Mouse (Mus musculus): ENCODE measurements around the gene Slit2. TPM values are rescaled to one million over a fixed set of nuclear protein-coding genes. Genes with fewer than 3 reads are reported as not detected.

Slit2 gene
- polyA plus RNA-seq, 1 experiment from 2014 or later: 50.5 TPM

DNA sequence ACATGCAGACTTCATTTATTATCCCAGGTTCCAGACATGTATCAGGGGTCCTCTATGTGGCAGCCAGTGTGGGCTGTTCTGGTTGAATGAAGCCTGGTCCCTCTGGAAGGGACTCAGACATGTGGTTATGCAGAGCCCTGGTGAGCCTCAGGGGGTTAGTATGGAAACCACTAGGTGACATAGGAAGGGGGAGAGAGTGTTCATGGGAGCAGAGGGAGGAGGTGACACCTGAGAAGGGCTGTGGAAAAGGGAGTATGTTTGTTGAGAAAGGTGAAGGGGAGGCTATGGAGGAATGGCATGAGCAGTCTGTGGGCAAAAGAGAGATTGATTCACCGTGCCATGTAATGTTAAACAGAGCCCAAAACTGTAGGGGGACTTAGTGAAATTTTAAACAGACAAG lies 51.9 kb downstream of the Slit2 start:
- WGBS: 25% methylated on average over 1 of the region's 1 CpGs
- Histone ChIP-seq H3K27me3 (ENCODE audit: control insufficient read depth, insufficient read depth, low read length) (no peaks in the 10 kb centered on the region), H3K27ac (ENCODE audit: low read depth, low read length) (no peak overlapping the region), H3K4me1 (ENCODE audit: control insufficient read depth, insufficient read depth, low read length) (no peaks in the 10 kb centered on the region), H3K4me2 (replicated peaks; ENCODE audit: low read depth, low read length) (no peak overlapping the region), H3K4me3 (ENCODE audit: low read length) (no peak overlapping the region), H3K9me3 (ENCODE audit: control insufficient read depth, low read length) (no peaks in the 10 kb centered on the region), H3K36me3 (ENCODE audit: control insufficient read depth, insufficient read depth, low read length) (no peaks in the 10 kb centered on the region), H3K9ac (ENCODE audit: low read depth, low read length) (no peak overlapping the region)
- ATAC-seq (ENCODE audit: low FRiP score, low TSS enrichment): peak; percentile 92

DNA sequence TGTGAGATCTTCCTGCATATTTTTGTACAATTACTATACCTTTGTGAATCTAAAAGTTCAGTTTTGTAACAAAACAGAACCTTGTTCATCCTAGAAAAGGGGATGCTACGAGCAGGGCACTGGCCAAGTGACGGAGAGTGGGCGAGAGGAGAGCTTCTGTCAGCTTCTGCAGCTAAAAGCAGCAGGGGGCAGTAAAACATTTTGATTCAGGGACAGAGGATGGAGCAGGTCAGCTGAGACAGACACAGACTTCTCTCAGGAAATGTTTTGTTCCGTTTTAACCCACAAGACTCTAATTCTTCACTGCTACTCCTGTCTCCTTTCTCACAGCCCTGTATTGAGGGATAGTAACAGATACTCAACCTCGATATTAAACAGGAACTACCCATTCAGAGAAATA lies 55.1 kb downstream of the Slit2 start:
- H3K4me3 ChIP-seq (ENCODE audit: low read length): no peak overlapping the region
- no peaks in the 10 kb centered on the region for H3K9me3 ChIP-seq (ENCODE audit: control insufficient read depth, low read length)
- H3K36me3 ChIP-seq (ENCODE audit: control insufficient read depth, insufficient read depth, low read length): no peaks in the 10 kb centered on the region
- H3K27ac ChIP-seq (ENCODE audit: low read depth, low read length): no peak overlapping the region
- no peak overlapping the region for H3K4me2 ChIP-seq (replicated peaks; ENCODE audit: low read depth, low read length)
- ATAC-seq (ENCODE audit: low FRiP score, low TSS enrichment): no peak
- H3K4me1 ChIP-seq (ENCODE audit: control insufficient read depth, insufficient read depth, low read length): no peaks in the 10 kb centered on the region
- 26% methylated on average over 5 of the region's 5 CpGs for WGBS
- no peaks in the 10 kb centered on the region for H3K27me3 ChIP-seq (ENCODE audit: control insufficient read depth, insufficient read depth, low read length)
- H3K9ac ChIP-seq (ENCODE audit: low read depth, low read length): no peak overlapping the region

DNA sequence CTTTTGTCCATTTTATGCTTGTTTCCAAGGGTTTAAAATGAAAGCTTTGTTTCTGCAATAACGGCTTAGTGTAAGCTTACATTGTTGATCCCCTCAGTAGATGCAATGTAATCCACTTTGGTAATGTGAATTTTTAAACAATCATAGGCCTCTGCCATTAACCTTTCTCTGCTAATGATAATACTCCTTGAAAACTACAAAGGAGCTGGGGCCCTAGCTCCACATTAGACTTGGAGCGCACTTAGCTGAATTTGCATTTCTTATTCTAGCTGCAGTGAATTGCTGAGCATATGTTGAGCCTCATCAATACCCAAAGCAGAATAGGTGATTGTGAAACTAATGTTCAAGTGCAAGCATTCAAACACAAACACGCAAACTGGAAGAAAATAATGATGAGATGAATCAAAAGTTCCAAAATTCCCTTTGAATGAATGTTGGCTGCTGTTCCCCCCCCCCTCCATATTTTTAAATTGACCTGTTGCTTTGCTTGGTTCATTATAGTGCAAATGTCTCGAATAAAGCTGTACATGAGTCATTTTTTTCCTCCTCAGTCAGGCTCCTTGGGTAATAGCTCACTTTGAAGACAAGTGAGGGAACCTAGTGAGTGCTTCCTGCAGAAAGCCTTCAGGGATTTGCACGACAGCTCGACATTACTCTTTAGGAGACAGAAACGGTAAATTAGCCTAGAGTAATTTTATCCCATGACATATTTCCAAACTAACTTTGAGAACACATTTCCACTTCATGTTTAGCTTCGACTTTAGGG lies 66.2 kb downstream of the Slit2 start:
- 48% methylated on average over 8 of the region's 8 CpGs for WGBS

GRCm38 (mm10) chr5:48050637-48051314 lies 67.8 kb downstream of the Slit2 start:
- Histone ChIP-seq H3K4me1 (ENCODE audit: control insufficient read depth, insufficient read depth, low read length) (no peaks in the 10 kb centered on the region), H3K4me3 (ENCODE audit: low read length) (no peak overlapping the region), H3K27me3 (ENCODE audit: control insufficient read depth, insufficient read depth, low read length) (no peaks in the 10 kb centered on the region), H3K4me2 (replicated peaks; ENCODE audit: low read depth, low read length) (no peak overlapping the region), H3K9ac (ENCODE audit: low read depth, low read length) (no peak overlapping the region), H3K27ac (ENCODE audit: low read depth, low read length) (no peak overlapping the region), H3K9me3 (ENCODE audit: control insufficient read depth, low read length) (no peaks in the 10 kb centered on the region), H3K36me3 (ENCODE audit: control insufficient read depth, insufficient read depth, low read length) (no peaks in the 10 kb centered on the region)
- ATAC-seq (ENCODE audit: low FRiP score, low TSS enrichment): 0 out of 2 replicates have a peak, but pooled peaks have one; percentile 55
- whole genome bisulfite sequencing: 58% methylated on average over 5 of the region's 5 CpGs

More for the DNA sequence above, 66.2 kb downstream of the Slit2 start:
- Histone ChIP-seq H3K9me3 (ENCODE audit: control insufficient read depth, low read length) (no peaks in the 10 kb centered on the region), H3K27ac (ENCODE audit: low read depth, low read length) (no peak overlapping the region), H3K27me3 (ENCODE audit: control insufficient read depth, insufficient read depth, low read length) (no peaks in the 10 kb centered on the region), H3K9ac (ENCODE audit: low read depth, low read length) (no peak overlapping the region), H3K36me3 (ENCODE audit: control insufficient read depth, insufficient read depth, low read length) (no peaks in the 10 kb centered on the region), H3K4me2 (replicated peaks; ENCODE audit: low read depth, low read length) (no peak overlapping the region), H3K4me1 (ENCODE audit: control insufficient read depth, insufficient read depth, low read length) (no peaks in the 10 kb centered on the region), H3K4me3 (ENCODE audit: low read length) (no peak overlapping the region)
- ATAC-seq (ENCODE audit: low FRiP score, low TSS enrichment): no peak

DNA sequence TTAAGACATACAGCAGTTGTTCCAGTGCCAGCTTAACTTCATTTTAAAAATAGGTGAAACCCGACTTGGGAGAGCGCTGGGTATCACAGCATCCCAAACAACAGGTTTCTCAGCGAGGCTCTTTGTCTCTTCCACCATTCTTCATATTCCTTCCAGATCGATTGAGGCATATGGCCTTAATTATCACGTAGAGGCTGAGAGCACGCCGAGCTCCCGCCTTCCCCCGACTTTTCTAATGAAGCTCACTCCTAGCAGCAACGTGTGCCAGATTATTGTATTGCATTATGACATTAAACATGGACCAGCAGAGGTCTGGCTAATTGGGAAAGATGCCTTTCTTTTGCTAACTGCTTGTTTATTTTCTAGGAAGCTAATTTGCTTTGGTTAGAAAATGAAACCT lies 75.7 kb downstream of the Slit2 start:
- ATAC-seq (ENCODE audit: low FRiP score, low TSS enrichment): no peak

DNA sequence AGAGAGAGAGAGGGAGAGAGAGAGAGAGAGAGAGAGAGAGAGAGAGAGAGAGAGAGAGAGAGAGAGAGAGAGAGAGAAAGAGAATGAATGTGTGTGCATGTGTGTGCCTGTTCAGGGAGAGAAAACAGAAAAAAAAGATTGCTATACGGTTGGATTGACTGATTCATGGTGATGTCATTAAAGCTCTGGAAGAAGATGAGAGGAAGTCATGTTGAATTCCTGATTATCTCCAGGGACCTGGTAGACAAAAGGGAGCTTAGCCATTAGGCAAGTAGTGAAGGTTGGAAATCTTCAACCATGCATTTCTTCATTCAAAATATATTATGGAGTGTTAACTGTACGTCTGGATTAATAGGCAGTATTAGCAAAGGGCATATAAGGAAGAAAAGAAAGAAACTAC lies 77.8 kb downstream of the Slit2 start:
- H3K36me3 ChIP-seq (ENCODE audit: control insufficient read depth, insufficient read depth, low read length): no peaks in the 10 kb centered on the region
- no peak overlapping the region for H3K27ac ChIP-seq (ENCODE audit: low read depth, low read length)
- no peak overlapping the region for H3K4me3 ChIP-seq (ENCODE audit: low read length)
- 66% methylated on average over 2 of the region's 2 CpGs for WGBS
- no peaks in the 10 kb centered on the region for H3K4me1 ChIP-seq (ENCODE audit: control insufficient read depth, insufficient read depth, low read length)
- H3K9ac ChIP-seq (ENCODE audit: low read depth, low read length): no peak overlapping the region
- H3K4me2 ChIP-seq (replicated peaks; ENCODE audit: low read depth, low read length): no peak overlapping the region
- H3K9me3 ChIP-seq (ENCODE audit: control insufficient read depth, low read length): no peaks in the 10 kb centered on the region
- ATAC-seq (ENCODE audit: low FRiP score, low TSS enrichment): no peak
- no peaks in the 10 kb centered on the region for H3K27me3 ChIP-seq (ENCODE audit: control insufficient read depth, insufficient read depth, low read length)

More for the DNA sequence above, 75.7 kb downstream of the Slit2 start:
- Histone ChIP-seq H3K4me1 (ENCODE audit: control insufficient read depth, insufficient read depth, low read length) (no peaks in the 10 kb centered on the region), H3K27me3 (ENCODE audit: control insufficient read depth, insufficient read depth, low read length) (no peaks in the 10 kb centered on the region), H3K9me3 (ENCODE audit: control insufficient read depth, low read length) (no peaks in the 10 kb centered on the region), H3K27ac (ENCODE audit: low read depth, low read length) (no peak overlapping the region), H3K9ac (ENCODE audit: low read depth, low read length) (no peak overlapping the region), H3K36me3 (ENCODE audit: control insufficient read depth, insufficient read depth, low read length) (no peaks in the 10 kb centered on the region), H3K4me3 (ENCODE audit: low read length) (no peak overlapping the region), H3K4me2 (replicated peaks; ENCODE audit: low read depth, low read length) (no peak overlapping the region)
- 77% methylated on average over 10 of the region's 10 CpGs for WGBS

- no peak overlapping the region for H3K4me3 ChIP-seq (ENCODE audit: low read length)
- no peak for ATAC-seq (ENCODE audit: low FRiP score, low TSS enrichment)
- no peaks in the 10 kb centered on the region for H3K36me3 ChIP-seq (ENCODE audit: control insufficient read depth, insufficient read depth, low read length)
- H3K4me2 ChIP-seq (replicated peaks; ENCODE audit: low read depth, low read length): no peak overlapping the region
- no peaks in the 10 kb centered on the region for H3K9me3 ChIP-seq (ENCODE audit: control insufficient read depth, low read length)
- H3K9ac ChIP-seq (ENCODE audit: low read depth, low read length): no peak overlapping the region
- H3K4me1 ChIP-seq (ENCODE audit: control insufficient read depth, insufficient read depth, low read length): no peaks in the 10 kb centered on the region
- WGBS: 31% methylated on average over 1 of the region's 1 CpGs
- no peaks in the 10 kb centered on the region for H3K27me3 ChIP-seq (ENCODE audit: control insufficient read depth, insufficient read depth, low read length)
- H3K27ac ChIP-seq (ENCODE audit: low read depth, low read length): no peak overlapping the region
These were observed 95.8 kb downstream of the Slit2 start for GRCm38 (mm10) chr5:48078730-48079129.

GRCm38 (mm10) chr5:48081223-48081881 lies 98.4 kb downstream of the Slit2 start:
- Histone ChIP-seq H3K4me3 (ENCODE audit: low read length) (no peak overlapping the region), H3K36me3 (ENCODE audit: control insufficient read depth, insufficient read depth, low read length) (no peaks in the 10 kb centered on the region), H3K27me3 (ENCODE audit: control insufficient read depth, insufficient read depth, low read length) (no peaks in the 10 kb centered on the region), H3K27ac (ENCODE audit: low read depth, low read length) (no peak overlapping the region), H3K4me2 (replicated peaks; ENCODE audit: low read depth, low read length) (no peak overlapping the region), H3K4me1 (ENCODE audit: control insufficient read depth, insufficient read depth, low read length) (no peaks in the 10 kb centered on the region), H3K9me3 (ENCODE audit: control insufficient read depth, low read length) (no peaks in the 10 kb centered on the region), H3K9ac (ENCODE audit: low read depth, low read length) (no peak overlapping the region)
- 78% methylated on average over 8 of the region's 8 CpGs for WGBS
- ATAC-seq (ENCODE audit: low FRiP score, low TSS enrichment): no peak

DNA sequence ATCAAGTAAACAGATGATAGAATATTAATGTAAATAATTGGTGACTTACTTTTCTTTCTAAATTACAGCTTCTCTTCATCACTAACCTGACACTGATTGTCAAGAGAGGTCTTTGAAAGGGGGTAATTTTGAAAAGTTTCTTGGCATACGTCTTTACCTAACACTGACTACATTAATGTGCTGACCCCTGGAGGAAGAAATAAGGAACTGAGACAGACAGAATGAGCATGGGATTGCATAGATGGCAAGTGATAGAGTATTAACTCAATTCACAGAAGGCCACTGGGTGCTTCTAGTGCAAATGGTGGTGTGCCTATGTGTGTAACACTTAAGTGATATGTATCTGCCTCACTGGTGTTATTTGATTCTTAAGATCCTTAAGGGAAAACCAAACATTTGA lies 130.5 kb downstream of the Slit2 start:
- H3K36me3 ChIP-seq (ENCODE audit: control insufficient read depth, insufficient read depth, low read length): no peaks in the 10 kb centered on the region
- no peak for ATAC-seq (ENCODE audit: low FRiP score, low TSS enrichment)
- 56% methylated on average over 1 of the region's 1 CpGs for WGBS
- H3K4me2 ChIP-seq (replicated peaks; ENCODE audit: low read depth, low read length): no peak overlapping the region
- H3K4me1 ChIP-seq (ENCODE audit: control insufficient read depth, insufficient read depth, low read length): no peaks in the 10 kb centered on the region
- no peaks in the 10 kb centered on the region for H3K9me3 ChIP-seq (ENCODE audit: control insufficient read depth, low read length)
- H3K27ac ChIP-seq (ENCODE audit: low read depth, low read length): no peak overlapping the region
- H3K27me3 ChIP-seq (ENCODE audit: control insufficient read depth, insufficient read depth, low read length): no peaks in the 10 kb centered on the region
- no peak overlapping the region for H3K9ac ChIP-seq (ENCODE audit: low read depth, low read length)
- no peak overlapping the region for H3K4me3 ChIP-seq (ENCODE audit: low read length)
